Mouse (Mus musculus) bone marrow macrophage, adult 2 months (primary cell): ENCODE results near the gene Lix1l.

Source experiments
- CTCF ChIP-seq: IDR thresholded peaks from 2 replicates; pipeline ENCODE4 v1.5.1; 2012; ENCODE audit warnings: low read depth, mild to moderate bottlenecking, low read length, moderate library complexity
- POLR2A ChIP-seq: IDR thresholded peaks from 2 replicates; pipeline ENCODE4 v1.6.1; 2012; ENCODE audit warnings: mild to moderate bottlenecking, low read depth, low read length, borderline replicate concordance

DNA sequence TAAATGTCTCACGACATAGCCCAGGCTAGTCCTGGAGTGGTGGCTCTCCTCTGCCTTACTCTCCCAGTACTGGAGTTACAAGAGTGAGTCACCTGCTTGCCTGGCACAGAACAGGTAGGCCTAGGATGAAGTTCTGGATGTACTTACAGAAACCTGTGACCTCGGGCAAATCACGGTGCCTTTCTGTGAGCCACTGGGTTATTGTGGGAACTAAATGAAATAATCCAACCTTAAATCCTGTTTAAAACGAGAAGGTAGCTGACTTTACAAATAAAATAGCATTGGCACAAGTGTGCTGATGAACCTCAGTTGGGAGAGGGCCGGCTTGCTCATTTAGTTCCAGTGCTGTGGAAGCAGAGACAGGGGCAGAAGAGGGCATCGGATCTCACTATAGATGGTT is 46.7 kb upstream of the Lix1l start:
- TF ChIP-seq CTCF (no peak), POLR2A (no peak)
